Mouse (Mus musculus): ENCODE results near the gene Plin5.
"Not testable (repeated sequence)": the region's sequence is repeated elsewhere in the genome, so short reads cannot be mapped to it uniquely, and the experiment has no call there.

Plin5 gene

DNA sequence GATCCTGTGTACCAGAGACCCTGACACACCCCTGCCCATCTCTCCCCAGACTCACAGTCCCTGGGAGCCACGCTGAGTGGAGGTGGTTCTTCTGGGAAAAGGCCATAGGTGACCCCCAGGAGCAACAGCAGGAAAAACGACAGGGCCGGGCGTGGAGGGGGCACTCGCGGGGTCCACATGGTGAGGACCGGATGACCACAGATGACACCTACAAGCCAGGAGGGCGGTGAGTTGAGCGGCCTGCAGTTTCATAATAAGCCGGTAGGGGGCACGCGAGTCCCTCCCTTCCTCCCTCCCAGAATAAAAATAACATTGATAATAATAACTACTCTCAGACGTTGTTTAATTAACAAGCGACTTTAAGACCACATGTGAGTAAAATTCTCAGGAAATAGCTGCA is 15.3 kb upstream of the Plin5 start:
- DNase-seq = peak; percentile 78

- DNase-seq = peak; percentile 75
Observed at GRCm38 (mm10) chr17:56131814-56132213, 14.4 kb upstream of the Plin5 start.

GRCm38 (mm10) chr17:56131136-56131535 is 13.7 kb upstream of the Plin5 start:
- no peak for DNase-seq

DNA sequence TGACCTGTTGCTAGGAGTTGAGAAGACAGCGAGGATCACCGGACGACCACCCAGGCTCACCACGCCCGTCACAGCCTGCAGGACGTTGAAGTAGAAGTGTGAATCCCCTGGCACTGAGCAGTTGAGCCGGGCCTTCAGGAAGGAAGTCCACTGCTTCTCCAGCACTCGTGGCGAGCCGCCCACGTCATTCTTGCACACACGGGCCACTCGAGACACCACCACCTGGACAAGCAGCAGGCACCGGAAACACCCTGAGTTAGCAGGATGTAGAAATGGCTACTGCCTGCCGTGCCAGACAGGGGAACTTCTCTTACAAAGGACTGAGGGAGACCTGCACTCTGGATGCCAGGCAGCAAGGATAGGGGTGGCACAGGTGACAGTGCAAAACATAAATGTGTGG is 10.8 kb upstream of the Plin5 start:
- DNase-seq = no peak

DNA sequence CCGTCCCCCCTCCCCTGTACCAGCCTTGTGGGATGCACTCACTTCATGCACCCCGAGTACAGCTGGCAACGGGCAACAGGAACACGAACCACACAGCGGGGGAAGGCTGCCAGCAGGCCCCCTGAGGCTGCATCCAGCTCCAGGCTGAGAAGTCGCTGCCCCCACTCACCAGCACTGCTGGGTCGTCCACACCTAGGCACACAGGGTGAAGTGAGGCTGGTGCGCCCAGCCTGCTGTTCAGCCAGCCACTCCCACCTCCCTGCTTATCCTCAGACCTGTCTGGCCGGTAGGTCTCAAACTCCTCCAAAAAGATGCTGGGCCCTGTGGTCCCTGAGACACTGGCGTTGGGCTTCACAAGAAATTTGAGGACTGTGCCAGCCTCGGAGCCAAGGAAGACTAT is 8.8 kb upstream of the Plin5 start:
- DNase-seq = no peak

GRCm38 (mm10) chr17:56125276-56125630 is 7.9 kb upstream of the Plin5 start:
- DNase-seq = no peak

DNA sequence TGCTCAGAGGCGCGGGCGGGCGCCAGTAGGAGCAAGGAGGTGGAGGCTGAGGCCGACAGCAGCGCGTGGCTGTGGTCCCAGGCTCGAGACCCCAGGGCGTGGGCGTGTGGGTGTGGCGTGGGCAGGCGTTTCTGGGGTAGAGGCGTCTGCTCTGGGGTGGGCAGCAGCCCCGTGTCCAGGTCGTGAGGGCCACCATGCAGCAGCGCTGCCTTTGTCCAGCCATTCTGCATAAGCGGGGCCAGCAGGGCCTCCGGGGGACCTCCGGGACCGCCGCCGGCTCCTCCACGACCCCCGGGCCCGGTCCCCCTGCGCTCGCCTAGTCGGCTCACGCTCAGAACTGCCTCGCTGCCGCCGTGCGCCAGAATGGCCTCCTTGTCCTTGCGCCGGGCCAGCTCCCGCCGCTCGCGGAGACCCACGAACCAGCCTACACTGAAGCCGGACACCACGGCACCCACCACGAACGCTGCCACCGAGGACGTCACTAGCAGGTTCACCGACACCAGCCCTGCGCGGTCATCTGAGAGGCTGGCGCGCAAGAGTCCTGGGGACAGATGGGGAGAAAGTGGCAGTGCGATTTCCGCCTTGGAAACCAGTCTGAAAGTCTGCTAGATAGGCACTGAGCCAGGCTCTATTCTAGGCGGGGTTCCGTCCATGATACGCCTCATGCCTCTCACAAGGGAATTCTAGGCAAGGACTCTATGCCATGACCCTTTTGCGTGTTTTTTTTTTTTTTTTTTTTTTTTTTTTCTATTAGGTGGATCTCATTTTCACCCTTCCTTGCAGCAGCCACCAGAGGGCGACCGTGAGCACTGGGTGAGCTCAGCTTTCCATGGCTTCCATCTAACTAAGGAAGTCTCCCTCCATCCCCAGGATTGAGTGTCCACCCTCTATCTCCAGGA is 7.2 kb upstream of the Plin5 start:
- DNase-seq = no peak

- no peak for DNase-seq
Observed at GRCm38 (mm10) chr17:56123681-56124340, 6.4 kb upstream of the Plin5 start.

DNA sequence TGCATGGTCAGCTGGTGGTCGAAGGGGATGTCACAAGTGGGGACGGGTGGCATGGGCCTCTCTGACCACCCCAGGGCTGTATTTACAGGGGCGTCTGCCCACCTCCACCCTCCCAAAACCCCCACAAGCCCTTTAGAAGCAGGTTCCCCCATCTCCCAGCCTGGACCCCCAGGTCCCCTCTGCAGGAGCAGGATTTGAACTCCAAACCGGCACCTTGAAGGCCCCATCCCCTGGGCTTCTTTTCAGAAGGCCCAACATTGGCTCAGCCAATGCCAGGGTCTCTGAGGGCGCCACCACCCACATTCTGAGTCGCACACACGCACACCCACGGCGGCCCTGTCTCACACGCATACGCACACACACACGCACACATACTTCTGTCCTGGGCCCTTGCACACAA is 5.8 kb upstream of the Plin5 start:
- no peak for DNase-seq

- DNase-seq = no peak
Observed at GRCm38 (mm10) chr17:56121826-56122225, 4.4 kb upstream of the Plin5 start, which contains the start of gene Lrg1. Lrg1 (minus strand) TSS chr17:56122001.

- DNase-seq = peak; percentile 62
Observed at GRCm38 (mm10) chr17:56119981-56120880, 2.8 kb upstream of the Plin5 start.

- DNase-seq = no peak
Observed at GRCm38 (mm10) chr17:56119431-56119830, 2.0 kb upstream of the Plin5 start.

DNA sequence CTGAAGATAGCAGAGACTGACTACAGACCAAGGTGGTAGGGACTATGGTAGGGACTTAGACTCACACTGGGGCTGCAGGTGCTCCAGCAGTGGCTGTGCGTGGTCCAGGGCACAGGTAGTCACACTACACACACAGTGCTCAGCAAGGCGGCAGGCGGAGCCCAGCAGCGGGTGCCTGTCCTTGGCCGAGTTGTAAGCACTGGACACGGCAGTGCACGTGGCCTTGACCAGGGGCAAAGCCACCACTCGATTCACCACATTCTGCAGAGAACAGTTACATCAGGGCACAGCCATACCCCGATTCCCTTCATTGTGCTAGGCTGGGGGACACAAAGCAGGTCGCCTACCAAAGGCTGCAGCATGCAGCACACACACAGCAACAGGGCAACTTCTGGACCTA is 1.2 kb downstream of the Plin5 start:
- DNase-seq = no peak

- no peak for DNase-seq
Observed at GRCm38 (mm10) chr17:56112743-56113142, 4.7 kb downstream of the Plin5 start.

GRCm38 (mm10) chr17:56111864-56112263 is 5.5 kb downstream of the Plin5 start:
- DNase-seq = peak; percentile 73

GRCm38 (mm10) chr17:56111021-56111420 is 6.4 kb downstream of the Plin5 start:
- no peak for DNase-seq

GRCm38 (mm10) chr17:56110571-56110970 is 6.8 kb downstream of the Plin5 start:
- DNase-seq = no peak

- no peak for DNase-seq
Observed at GRCm38 (mm10) chr17:56109219-56110051, 8.0 kb downstream of the Plin5 start, which contains the start of gene Plin4. Plin4 (minus strand) TSS chr17:56109803.

DNA sequence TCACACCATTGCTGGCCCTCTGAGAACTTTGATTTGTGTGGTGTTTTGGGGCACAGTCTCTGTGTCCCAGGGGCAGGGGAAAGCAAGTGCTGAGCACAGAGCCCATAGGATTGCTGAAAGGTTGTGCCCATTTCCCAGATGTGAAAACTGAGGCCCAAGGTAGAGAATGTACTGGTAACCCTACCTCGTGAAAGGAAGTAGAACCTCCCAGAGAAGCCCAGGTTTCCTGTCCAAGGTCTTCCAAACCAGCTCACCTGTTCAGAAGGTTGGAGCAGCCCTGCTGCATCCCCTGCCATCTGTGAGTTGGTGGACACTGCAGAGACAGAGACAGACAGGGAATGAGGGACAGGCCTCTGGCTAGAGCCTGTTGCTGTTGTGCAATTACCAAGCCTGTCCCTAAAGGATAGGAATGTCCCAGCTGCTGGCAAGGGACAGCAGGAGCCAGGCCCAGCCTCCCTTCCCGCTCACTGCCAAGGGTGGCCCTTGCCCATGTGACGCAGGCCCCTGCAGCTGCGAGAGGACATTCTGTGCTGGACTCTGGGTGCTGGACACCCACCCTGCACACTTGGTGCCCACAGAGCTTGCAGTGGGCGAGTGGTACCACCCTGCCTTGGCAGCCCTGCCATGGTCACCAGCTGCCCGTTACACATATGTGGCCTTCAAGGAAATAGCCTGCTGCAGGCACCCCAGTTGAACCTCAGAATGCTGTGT is 8.9 kb downstream of the Plin5 start:
- DNase-seq = no peak

DNA sequence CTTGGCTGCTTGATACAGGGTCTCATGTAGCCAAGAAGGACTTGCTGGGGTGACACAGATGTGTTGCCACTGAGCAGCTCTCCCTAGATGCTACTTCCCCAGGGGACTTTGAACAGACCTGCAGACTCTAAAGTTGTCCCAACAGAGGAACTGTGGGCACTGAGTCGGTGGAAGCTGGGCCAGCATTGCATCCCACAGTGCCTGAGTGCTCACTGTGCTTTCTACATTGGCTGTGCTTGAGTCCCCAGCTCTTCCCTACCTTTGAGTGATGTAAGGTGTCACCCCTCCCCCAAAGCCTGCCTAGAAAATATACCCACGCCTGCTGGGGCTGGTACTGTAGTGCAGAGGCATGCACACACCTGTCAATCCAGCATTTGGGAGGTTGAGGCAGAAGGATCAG is 9.7 kb downstream of the Plin5 start:
- no peak for DNase-seq

GRCm38 (mm10) chr17:56106981-56107380 is 10.4 kb downstream of the Plin5 start:
- DNase-seq = no peak

- DNase-seq = not testable (repeated sequence)
Observed at GRCm38 (mm10) chr17:56106436-56106835, 11.0 kb downstream of the Plin5 start.
